Mouse (Mus musculus) left cerebral cortex, adult 8-10 months (tissue): ENCODE measurements at regions not wholly inside any gene's neighbourhood (a gene's known extent, or its start where the extent isn't known, plus 50 kb on each side); places are given as distances from the start of the nearest gene placed in this dataset.
"Not testable (repeated sequence)": the region's sequence is repeated elsewhere in the genome, so short reads cannot be mapped to it uniquely, and the experiment has no call there.

ENCODE experiments used
- DNase-seq, 2 experiments: peaks; one replicate each; pipeline ENCODE4 v3.0.0; 2022; ENCODE audit warnings: low spot score in 2 of 2

GRCm38 (mm10) chr14:53339167-53339566 is 843.6 kb upstream of the Olfr1507 start:
- not testable (repeated sequence) for DNase-seq

- DNase-seq = not testable (repeated sequence)
Measured at GRCm38 (mm10) chr14:53337446-53337845, 841.9 kb upstream of the Olfr1507 start.

GRCm38 (mm10) chr14:53336705-53337104 is 841.2 kb upstream of the Olfr1507 start:
- DNase-seq = not testable (repeated sequence)

- DNase-seq = not testable (repeated sequence)
Measured at GRCm38 (mm10) chr14:53334451-53334850, 838.9 kb upstream of the Olfr1507 start.

GRCm38 (mm10) chr14:53331153-53331552 is 835.6 kb upstream of the Olfr1507 start:
- not testable (repeated sequence) for DNase-seq

- DNase-seq = not testable (repeated sequence)
Measured at GRCm38 (mm10) chr14:53324367-53324766, 828.8 kb upstream of the Olfr1507 start.

- DNase-seq = not testable (repeated sequence)
Measured at GRCm38 (mm10) chr14:53318512-53319309, 823.2 kb upstream of the Olfr1507 start.

GRCm38 (mm10) chr14:53312490-53312889 is 816.9 kb upstream of the Olfr1507 start:
- DNase-seq = not testable (repeated sequence)

- DNase-seq = not testable (repeated sequence)
Measured at GRCm38 (mm10) chr14:53303179-53303578, 807.6 kb upstream of the Olfr1507 start.

GRCm38 (mm10) chr14:53302491-53302829 is 806.9 kb upstream of the Olfr1507 start:
- not testable (repeated sequence) for DNase-seq

- DNase-seq = not testable (repeated sequence)
Measured at GRCm38 (mm10) chr14:53301722-53302490, 806.4 kb upstream of the Olfr1507 start.

- DNase-seq = not testable (repeated sequence)
Measured at GRCm38 (mm10) chr14:53301110-53301509, 805.6 kb upstream of the Olfr1507 start.

- not testable (repeated sequence) for DNase-seq
Measured at GRCm38 (mm10) chr14:53299735-53300134, 804.2 kb upstream of the Olfr1507 start.

GRCm38 (mm10) chr14:53283350-53284141 is 788.0 kb upstream of the Olfr1507 start:
- DNase-seq = not testable (repeated sequence)

- not testable (repeated sequence) for DNase-seq
Measured at GRCm38 (mm10) chr14:53273218-53273617, 777.7 kb upstream of the Olfr1507 start.

- DNase-seq = not testable (repeated sequence)
Measured at GRCm38 (mm10) chr14:53267693-53268092, 772.1 kb upstream of the Olfr1507 start.

- DNase-seq = not testable (repeated sequence)
Measured at GRCm38 (mm10) chr14:53255962-53256361, 760.4 kb upstream of the Olfr1507 start.

- DNase-seq = not testable (repeated sequence)
Measured at GRCm38 (mm10) chr14:53253470-53253869, 757.9 kb upstream of the Olfr1507 start.

GRCm38 (mm10) chr14:53231142-53231541 is 735.6 kb upstream of the Olfr1507 start:
- not testable (repeated sequence) for DNase-seq

GRCm38 (mm10) chr14:53224789-53225188 is 729.2 kb upstream of the Olfr1507 start:
- not testable (repeated sequence) for DNase-seq

- DNase-seq = not testable (repeated sequence)
Measured at GRCm38 (mm10) chr14:53210554-53210953, 715.0 kb upstream of the Olfr1507 start.
